Mouse (Mus musculus) heart, postnatal 36 days (tissue): ENCODE data around the gene Cldn10. TPM values are rescaled to one million over a fixed set of nuclear protein-coding genes. Genes with fewer than 3 reads are reported as not detected.
"Not testable (repeated sequence)": the region's sequence is repeated elsewhere in the genome, so short reads cannot be mapped to it uniquely, and the experiment has no call there.

ENCODE experiments used
- DNase-seq, 2 experiments: peaks; one replicate each; pipeline ENCODE4 v3.0.0; 2021 to 2022
- intact Hi-C: fragments of 180-260 bp; cut with DNase I; formaldehyde crosslinking; loops from one replicate; pipeline ENCODE4 v1.15.1; 2025
- total RNA-seq, 2 experiments: library from RNA; stranded (reverse); gene quantifications; 2 replicates each; pipeline ENCODE4 v1.2.3; 2021

Cldn10 gene
- total RNA-seq, result under 1 TPM; 0.35 to 0.56 TPM

GRCm38 (mm10) chr14:118787621-118788020, at the start of gene Cldn10:
Gene Cldn10 (plus strand): TSS chr14:118787908.
- intact Hi-C loops, result no loop called here
- no peak for DNase-seq

GRCm38 (mm10) chr14:118741780-118742179, 45.9 kb upstream of the Cldn10 start:
- no peak for DNase-seq
- intact Hi-C loops, result no loop called here

- no peak for DNase-seq
- intact Hi-C loops, result no loop called here
Measured at GRCm38 (mm10) chr14:118742862-118743261, 44.8 kb upstream of the Cldn10 start.

GRCm38 (mm10) chr14:118749068-118749467, 38.6 kb upstream of the Cldn10 start:
- DNase-seq, result no peak
- intact Hi-C loops, result no loop called here

- intact Hi-C loops, result no loop called here
- DNase-seq, result no peak
Measured at GRCm38 (mm10) chr14:118749715-118750114, 38.0 kb upstream of the Cldn10 start.

GRCm38 (mm10) chr14:118750505-118751192, 37.1 kb upstream of the Cldn10 start:
- intact Hi-C loops, result no loop called here
- DNase-seq, result no peak

GRCm38 (mm10) chr14:118751193-118751753, 36.4 kb upstream of the Cldn10 start:
- intact Hi-C loops, result no loop called here

GRCm38 (mm10) chr14:118756015-118756414, 31.7 kb upstream of the Cldn10 start:
- intact Hi-C loops, result no loop called here
- no peak for DNase-seq

More at GRCm38 (mm10) chr14:118751193-118751753, 36.4 kb upstream of the Cldn10 start:
- no peak for DNase-seq

- no peak for DNase-seq
- intact Hi-C loops, result no loop called here
Measured at GRCm38 (mm10) chr14:118756566-118756965, 31.1 kb upstream of the Cldn10 start.

GRCm38 (mm10) chr14:118763362-118763761, 24.3 kb upstream of the Cldn10 start:
- DNase-seq, result not testable (repeated sequence)
- intact Hi-C loops, result loop anchor here (10.0 kb wide), 1 partner anchor 539 kb away; no protein-coding TSS in a partner anchor

- no peak for DNase-seq
- intact Hi-C loops, result loop anchor here (10.0 kb wide), 1 partner anchor 539 kb away; no protein-coding TSS in a partner anchor
Measured at GRCm38 (mm10) chr14:118763917-118764495, 23.7 kb upstream of the Cldn10 start.

- intact Hi-C loops, result loop anchor here (10.0 kb wide), 1 partner anchor 541 kb away; no protein-coding TSS in a partner anchor
- DNase-seq, result no peak
Measured at GRCm38 (mm10) chr14:118765306-118765705, 22.4 kb upstream of the Cldn10 start.

- intact Hi-C loops, result loop anchor here (10.0 kb wide), 1 partner anchor 541 kb away; no protein-coding TSS in a partner anchor
Measured at GRCm38 (mm10) chr14:118765951-118766350, 21.8 kb upstream of the Cldn10 start.

GRCm38 (mm10) chr14:118766368-118766767, 21.3 kb upstream of the Cldn10 start:
- intact Hi-C loops, result loop anchor here (10.0 kb wide), 1 partner anchor 542 kb away; no protein-coding TSS in a partner anchor
- no peak for DNase-seq

More at GRCm38 (mm10) chr14:118765951-118766350, 21.8 kb upstream of the Cldn10 start:
- DNase-seq, result no peak

GRCm38 (mm10) chr14:118767673-118768353, 19.9 kb upstream of the Cldn10 start:
- peak; percentile 76 to 77 for DNase-seq
- intact Hi-C loops, result loop anchor here (1.0 to 10.0 kb wide), 3 partner anchors 66 to 543 kb away; no protein-coding TSS in a partner anchor

- no peak for DNase-seq
- intact Hi-C loops, result loop anchor here (1.0 to 10.0 kb wide), 3 partner anchors 66 to 544 kb away; no protein-coding TSS in a partner anchor
Measured at GRCm38 (mm10) chr14:118768354-118768713, 19.4 kb upstream of the Cldn10 start.

GRCm38 (mm10) chr14:118773668-118774067, 14.0 kb upstream of the Cldn10 start:
- intact Hi-C loops, result no loop called here
- no peak for DNase-seq

GRCm38 (mm10) chr14:118774507-118775428, 12.9 kb upstream of the Cldn10 start:
- no peak for DNase-seq
- intact Hi-C loops, result loop anchor here (5.0 kb wide), 1 partner anchor 43 kb away; no protein-coding TSS in a partner anchor

- no peak for DNase-seq
- intact Hi-C loops, result loop anchor here (5.0 kb wide), 1 partner anchor 42 kb away; no protein-coding TSS in a partner anchor
Measured at GRCm38 (mm10) chr14:118775554-118775953, 12.2 kb upstream of the Cldn10 start.
